Mouse (Mus musculus) ovary, postnatal 14 days (tissue): ENCODE data around the gene Olfr152.

ENCODE experiments used
- DNase-seq: peaks from one replicate; pipeline ENCODE4 v3.0.0; 2022; ENCODE audit warnings: low spot score

Gene Olfr152

GRCm38 (mm10) chr2:87779183-87779582, at the start of gene Olfr152:
Gene Olfr152, plus strand, starts transcription at chr2:87779483.
- no peak for DNase-seq

GRCm38 (mm10) chr2:87739878-87740277, 39.4 kb upstream of the Olfr152 start, which contains the start of gene Olfr1138:
Gene Olfr1138, minus strand, starts transcription at chr2:87739978.
- DNase-seq: no peak

GRCm38 (mm10) chr2:87743452-87743851, 35.8 kb upstream of the Olfr152 start, which contains the start of gene Olfr1140:
Gene Olfr1140, plus strand, starts transcription at chr2:87743752.
- DNase-seq: no peak

- no peak for DNase-seq
Measured at GRCm38 (mm10) chr2:87753891-87754290, 25.4 kb upstream of the Olfr152 start, which contains the start of gene Olfr1141. Gene Olfr1141, minus strand, starts transcription at chr2:87753991.

GRCm38 (mm10) chr2:87776143-87776542, 3.1 kb upstream of the Olfr152 start:
- no peak for DNase-seq

- no peak for DNase-seq
Measured at GRCm38 (mm10) chr2:87800292-87800691, 21.0 kb downstream of the Olfr152 start, which contains the start of gene Olfr1143. Gene Olfr1143, plus strand, starts transcription at chr2:87800592.

GRCm38 (mm10) chr2:87809522-87809921, 30.2 kb downstream of the Olfr152 start, which contains the start of gene Olfr1145:
Gene Olfr1145, plus strand, starts transcription at chr2:87809822.
- DNase-seq: no peak

- DNase-seq: no peak
Measured at GRCm38 (mm10) chr2:87830233-87830632, 51.0 kb downstream of the Olfr152 start, which contains the start of gene Olfr1148. Gene Olfr1148, plus strand, starts transcription at chr2:87830533.
